Mouse (Mus musculus): ENCODE results near the gene Tfam. TPM values are rescaled to one million over a fixed set of nuclear protein-coding genes. Genes with fewer than 3 reads are reported as not detected.

Gene Tfam
- total RNA-seq, 2 experiments from 2014 or later: 59.3 to 59.6 TPM

Other genes starting within 250 kb of the Tfam start
- 10 to 100 TPM; 37.6 to 38.4 TPM for gene Bicc1, start 78.6 kb downstream of the Tfam start, total RNA-seq (2021)
- gene Ube2d1, start 47.0 kb upstream of the Tfam start, total RNA-seq (2021): 10 to 100 TPM; 42.6 to 43.5 TPM
- 100 to 1,000 TPM; 178 to 194 TPM for gene Cisd1, start 106.7 kb upstream of the Tfam start, total RNA-seq (2021)
- gene Ipmk, start 109.5 kb upstream of the Tfam start, total RNA-seq (2021): 10 to 100 TPM; 12.3 to 14.2 TPM